Mouse (Mus musculus): ENCODE data around the gene Uba6.

DNA sequence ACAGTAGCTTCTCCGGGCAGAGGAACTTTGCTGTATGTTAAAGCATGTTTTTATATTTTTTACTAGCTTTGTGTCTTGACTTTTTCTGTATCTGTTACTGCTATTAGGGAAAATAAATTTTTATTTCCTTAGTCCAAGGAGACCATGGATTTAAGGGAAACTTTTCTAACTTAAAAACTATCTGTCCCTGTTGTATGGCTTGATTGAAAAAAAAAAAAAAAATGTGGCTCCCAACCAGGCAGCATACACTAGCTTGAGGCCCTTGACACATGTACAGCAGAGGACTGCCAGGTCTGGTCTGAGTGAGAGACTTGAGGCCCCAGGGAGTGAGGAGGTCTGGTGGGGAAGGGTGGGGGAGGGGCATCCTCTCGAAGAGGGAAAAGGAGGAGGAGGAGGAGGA, 1.2 kb upstream of the Uba6 start:
- TF ChIP-seq CTCF (IDR thresholded peaks at IDR 0.05; ENCODE audit: borderline replicate concordance, extremely low read depth, insufficient read depth, insufficient read length) (no peak), POLR2A (IDR thresholded peaks at IDR 0.05; ENCODE audit: borderline replicate concordance, extremely low read depth, insufficient read depth, insufficient read length, poor library complexity, severe bottlenecking) (no peak)

All from brain, embryonic 14.5 days (tissue).